Mouse (Mus musculus): ENCODE measurements at regions not wholly inside any gene's neighbourhood (a gene's known extent, or its start where the extent isn't known, plus 50 kb on each side); places are given as distances from the start of the nearest gene placed in this dataset.

DNA sequence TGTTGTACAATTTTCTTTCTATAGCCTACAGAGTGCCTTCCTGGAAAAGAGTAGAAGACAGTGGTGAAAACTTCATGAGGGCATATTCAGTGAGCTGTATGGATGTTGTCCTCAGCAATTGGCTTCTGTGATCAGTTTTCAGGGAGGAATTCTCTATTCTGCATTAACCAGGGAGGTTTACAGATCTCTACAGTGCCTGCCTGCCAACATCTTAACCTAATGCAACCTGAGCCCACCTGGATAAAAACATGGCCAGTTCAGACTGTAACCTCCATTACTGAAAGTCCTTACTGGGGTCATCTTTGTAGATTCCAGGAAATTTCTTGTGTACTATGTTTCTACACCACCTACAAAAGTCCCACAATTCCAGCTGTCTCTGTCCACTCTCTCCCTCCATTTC, 791.4 kb upstream of the Nectin3 start:
- DNase-seq: no peak

GRCm38 (mm10) chr16:47266744-47267686, 768.7 kb upstream of the Nectin3 start:
- peak; percentile 8 for DNase-seq

Data from layer of hippocampus, adult 9-11 months (tissue).